Mouse (Mus musculus): ENCODE results near the gene Mbd3.

GRCm38 (mm10) chr10:80385310-80385709 is 14.0 kb downstream of the Mbd3 start:
- TF ChIP-seq CTCF (IDR thresholded peaks at IDR 0.05; ENCODE audit: borderline replicate concordance, insufficient read depth, low read depth, low read length) (no peak), POLR2A (IDR thresholded peaks at IDR 0.05; ENCODE audit: borderline replicate concordance, insufficient read depth, low read length) (no peak)
